Mouse (Mus musculus) heart, embryonic 12.5 days (tissue): ENCODE data around the gene Fxyd2. TPM values are rescaled to one million over a fixed set of nuclear protein-coding genes. Genes with fewer than 3 reads are reported as not detected.

ENCODE experiments used
- ATAC-seq: fragments of 200-750 bp; cut with Nextera tagmentation; 2 replicates; pipeline ENCODE4 v1.8.0; 2017; ENCODE audit warnings: moderate TSS enrichment, moderate library complexity; ENCODE audit not compliant: insufficient number of reproducible peaks, low FRiP score
- H3K27ac ChIP-seq: fragments of 300-500 bp; sonication (generic); 2 replicates; pipeline ENCODE4 v1.5.1; 2016; ENCODE audit warnings: mild to moderate bottlenecking, moderate library complexity; ENCODE audit not compliant: poor library complexity, severe bottlenecking
- H3K27me3 ChIP-seq: fragments of 300-500 bp; sonication (generic); replicated peaks from 2 replicates; pipeline ENCODE4 v1.6.1; 2016; ENCODE audit warnings: mild to moderate bottlenecking, moderate library complexity
- H3K36me3 ChIP-seq: fragments of 300-500 bp; sonication (generic); 2 replicates; pipeline ENCODE4 v1.6.1; 2016; ENCODE audit warnings: mild to moderate bottlenecking, moderate library complexity
- H3K4me1 ChIP-seq: fragments of 300-500 bp; sonication (generic); replicated peaks from 2 replicates; pipeline ENCODE4 v1.6.1; 2016; ENCODE audit warnings: mild to moderate bottlenecking
- H3K4me2 ChIP-seq: fragments of 300-500 bp; sonication (generic); 2 replicates; pipeline ENCODE4 v1.6.1; 2016; ENCODE audit warnings: mild to moderate bottlenecking, moderate library complexity
- H3K4me3 ChIP-seq: fragments of 300-500 bp; sonication (generic); 2 replicates; pipeline ENCODE4 v1.5.1; 2016; ENCODE audit warnings: mild to moderate bottlenecking
- H3K9ac ChIP-seq: fragments of 300-500 bp; sonication (generic); 2 replicates; pipeline ENCODE4 v1.6.1; 2016; ENCODE audit warnings: mild to moderate bottlenecking, moderate library complexity
- H3K9me3 ChIP-seq: fragments of 300-500 bp; sonication (generic); replicated peaks from 2 replicates; pipeline ENCODE4 v1.6.1; 2016; ENCODE audit warnings: mild to moderate bottlenecking, moderate library complexity
- WGBS: fragments of 180-500 bp; shearing (Covaris S2); methylation state at CpG from one replicate; pipeline ENCODE4 v1.1.7; 2016; 5-methylcytosine and 5-hydroxymethylcytosine counted together
- polyA plus RNA-seq: library from polyadenylated mRNA; unstranded; fragments of >200 nt; fragmentation: Nextera tagmentation; extraction: Ambion mirVana; gene quantifications from 2 replicates; pipeline ENCODE4 v1.2.1, GENCODE M21; 2016

Fxyd2 gene
- polyA plus RNA-seq, 1 experiment from 2014 or later, result 2.2 TPM

- H3K36me3 ChIP-seq, result no peaks in the 10 kb centered on the region
- ATAC-seq, result no peak
- H3K4me1 ChIP-seq, result no peaks in the 10 kb centered on the region
- H3K4me2 ChIP-seq, result no peak overlapping the region
- peaks cover 45% of the 10 kb centered on the region for H3K27me3 ChIP-seq
- 72% methylated on average over 4 of the region's 4 CpGs for WGBS
- no peak overlapping the region for H3K9ac ChIP-seq
- H3K4me3 ChIP-seq, result no peak overlapping the region
- H3K27ac ChIP-seq, result no peak overlapping the region
- H3K9me3 ChIP-seq, result no peaks in the 10 kb centered on the region
Observed at GRCm38 (mm10) chr9:45451346-45451745, 51.9 kb downstream of the Fxyd2 start.

- no peak for ATAC-seq
- Histone ChIP-seq H3K4me3 (no peak overlapping the region), H3K27ac (no peak overlapping the region), H3K9me3 (no peaks in the 10 kb centered on the region), H3K9ac (no peak overlapping the region), H3K36me3 (no peaks in the 10 kb centered on the region), H3K4me1 (no peaks in the 10 kb centered on the region), H3K4me2 (no peak overlapping the region), H3K27me3 (peaks cover 38% of the 10 kb centered on the region)
- WGBS, result 80% methylated on average over 10 of the region's 10 CpGs
Observed at GRCm38 (mm10) chr9:45454032-45454431, 54.6 kb downstream of the Fxyd2 start.

- Histone ChIP-seq H3K27me3 (peaks cover 38% of the 10 kb centered on the region), H3K9ac (no peak overlapping the region), H3K4me1 (no peaks in the 10 kb centered on the region), H3K9me3 (no peaks in the 10 kb centered on the region), H3K27ac (no peak overlapping the region), H3K4me3 (no peak overlapping the region), H3K36me3 (no peaks in the 10 kb centered on the region), H3K4me2 (no peak overlapping the region)
- no peak for ATAC-seq
- WGBS, result 60% methylated on average over 8 of the region's 8 CpGs
Observed at GRCm38 (mm10) chr9:45454889-45455610, 55.6 kb downstream of the Fxyd2 start.

GRCm38 (mm10) chr9:45457200-45457599, 57.7 kb downstream of the Fxyd2 start:
- Histone ChIP-seq H3K9ac (no peak overlapping the region), H3K27me3 (peaks cover 33% of the 10 kb centered on the region), H3K27ac (no peak overlapping the region), H3K9me3 (no peaks in the 10 kb centered on the region), H3K4me3 (no peak overlapping the region), H3K36me3 (no peaks in the 10 kb centered on the region), H3K4me1 (no peaks in the 10 kb centered on the region), H3K4me2 (no peak overlapping the region)
- no peak for ATAC-seq
- 50% methylated on average over 7 of the region's 7 CpGs for WGBS

- H3K36me3 ChIP-seq, result no peaks in the 10 kb centered on the region
- H3K4me1 ChIP-seq, result no peaks in the 10 kb centered on the region
- WGBS, result 58% methylated on average over 14 of the region's 14 CpGs
- H3K9me3 ChIP-seq, result no peaks in the 10 kb centered on the region
- no peak overlapping the region for H3K4me2 ChIP-seq
- H3K9ac ChIP-seq, result no peak overlapping the region
- no peak overlapping the region for H3K4me3 ChIP-seq
- no peak for ATAC-seq
- no peak overlapping the region for H3K27ac ChIP-seq
- peaks cover 27% of the 10 kb centered on the region for H3K27me3 ChIP-seq
Observed at GRCm38 (mm10) chr9:45458363-45458762, 58.9 kb downstream of the Fxyd2 start.

Other genes starting within 250 kb of the Fxyd2 start
- gene BC049352, start 217.7 kb upstream of the Fxyd2 start, polyA plus RNA-seq, result not detected in 2 replicates
- gene Tmprss4, start 195.6 kb upstream of the Fxyd2 start, polyA plus RNA-seq, result not detected in 2 replicates
- gene Il10ra, start 130.5 kb upstream of the Fxyd2 start, polyA plus RNA-seq, result 0.63 and 0.74 TPM in 2 replicates
- 0.09 TPM in 1 of 2 replicates, not detected in the other for gene Tmprss13, start 80.6 kb upstream of the Fxyd2 start, polyA plus RNA-seq
- 30.8 and 33.4 TPM in 2 replicates for gene Fxyd6, start 29.5 kb upstream of the Fxyd2 start, polyA plus RNA-seq
- 0.05 and 0.09 TPM in 2 replicates for gene Dscaml1, start 27.0 kb downstream of the Fxyd2 start, polyA plus RNA-seq